Mouse (Mus musculus) forebrain, embryonic 10.5 days (tissue): ENCODE data around the gene Acbd4. TPM values are rescaled to one million over a fixed set of nuclear protein-coding genes. Genes with fewer than 3 reads are reported as not detected.
A peak's percentile ranks its signal among the peaks of the same experiment; 100 is the strongest.

Experiments
- DNase-seq: peaks from one replicate; pipeline ENCODE4 v3.0.0-alpha.2; 2017; ENCODE audit warnings: low spot score; ENCODE audit errors: extremely low spot score
- H3K27ac ChIP-seq: fragments of 300-500 bp; sonication (generic); 2 replicates; pipeline ENCODE4 v1.5.1; 2016; ENCODE audit warnings: mild to moderate bottlenecking
- H3K27me3 ChIP-seq: fragments of 300-500 bp; sonication (generic); 2 replicates; pipeline ENCODE4 v1.6.1; 2016; ENCODE audit warnings: mild to moderate bottlenecking; ENCODE audit not compliant: poor library complexity, severe bottlenecking
- H3K36me3 ChIP-seq: fragments of 300-500 bp; sonication (generic); replicated peaks from 2 replicates; pipeline ENCODE4 v1.6.1; 2016; ENCODE audit warnings: mild to moderate bottlenecking, moderate library complexity
- H3K4me1 ChIP-seq: fragments of 300-500 bp; sonication (generic); 2 replicates; pipeline ENCODE4 v1.6.1; 2016
- H3K4me3 ChIP-seq: fragments of 300-500 bp; sonication (generic); 2 replicates; pipeline ENCODE4 v1.5.1; 2016; ENCODE audit warnings: mild to moderate bottlenecking, moderate library complexity
- H3K9me3 ChIP-seq: fragments of 300-500 bp; sonication (generic); 2 replicates; pipeline ENCODE4 v1.6.1; 2016; ENCODE audit warnings: mild to moderate bottlenecking, moderate library complexity
- WGBS: fragments of 180-500 bp; shearing (Covaris S2); methylation state at CpG from one replicate; pipeline ENCODE4 v1.1.7; 2016; 5-methylcytosine and 5-hydroxymethylcytosine counted together
- polyA plus RNA-seq: library from polyadenylated mRNA; unstranded; fragments of >200 nt; fragmentation: Nextera tagmentation; extraction: Ambion mirVana; gene quantifications from 2 replicates; pipeline ENCODE4 v1.2.1, GENCODE M21; 2016

Acbd4 gene
- polyA plus RNA-seq, 1 experiment from 2014 or later, result 7.5 TPM

DNA sequence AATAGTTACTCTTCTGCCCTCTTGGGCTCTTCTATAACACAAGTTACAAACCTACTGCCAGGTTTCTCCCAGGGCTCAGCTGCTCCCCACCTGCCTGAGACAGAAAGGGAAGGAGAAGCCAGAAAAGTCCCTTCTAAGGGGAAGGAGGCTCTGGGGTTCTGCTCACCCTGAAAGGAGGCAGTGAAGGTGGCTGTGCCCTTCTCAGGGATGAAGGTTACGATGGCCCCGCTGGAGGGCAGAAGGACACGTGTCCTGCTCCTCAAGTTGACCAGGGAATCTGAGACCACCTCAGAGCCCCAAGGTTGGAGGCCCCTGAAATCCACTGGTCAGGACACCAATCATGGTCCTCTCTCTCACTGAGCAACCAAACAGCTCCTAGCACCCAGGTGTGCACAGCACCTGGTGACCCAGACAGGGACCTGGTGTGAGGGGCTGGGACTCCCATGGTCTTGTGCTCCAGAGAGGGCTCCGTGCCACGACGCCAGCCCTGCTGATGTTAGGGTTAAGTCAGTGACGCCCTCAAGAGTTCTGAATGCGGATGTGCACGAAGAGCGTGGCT lies 31.1 kb upstream of the Acbd4 start:
- Histone ChIP-seq H3K4me1 (peaks cover 10% of the 10 kb centered on the region), H3K36me3 (peaks cover 61% of the 10 kb centered on the region), H3K27me3 (no peaks in the 10 kb centered on the region; the same call in 1 of the 2 replicates), H3K27ac (no peak overlapping the region), H3K9me3 (no peaks in the 10 kb centered on the region), H3K4me3 (no peak overlapping the region)
- no peak for DNase-seq
- WGBS, result 93% methylated on average over 10 of the region's 10 CpGs

DNA sequence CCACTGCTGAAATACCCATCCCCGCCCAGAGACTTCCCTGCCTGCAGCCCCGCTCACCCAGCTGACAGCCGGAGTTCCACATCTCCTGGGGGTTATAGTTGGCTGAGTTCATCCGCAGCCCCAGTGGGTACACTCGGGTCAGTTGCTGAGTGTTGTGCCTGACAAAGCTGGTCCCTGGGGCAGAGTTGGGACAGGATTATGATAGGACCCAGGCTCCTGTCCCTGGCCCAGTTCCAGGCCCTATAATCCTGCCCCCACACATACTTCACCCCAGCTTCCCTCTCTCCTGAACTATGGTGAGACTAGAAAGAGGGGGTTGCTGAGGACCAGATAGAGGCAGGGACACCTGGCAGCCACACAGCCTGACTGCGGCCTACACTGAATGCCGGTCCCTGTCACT lies 27.8 kb upstream of the Acbd4 start:
- Histone ChIP-seq H3K27me3 (peaks cover 10% of the 10 kb centered on the region), H3K4me3 (no peak overlapping the region), H3K9me3 (no peaks in the 10 kb centered on the region), H3K4me1 (peaks cover 10% of the 10 kb centered on the region), H3K27ac (no peak overlapping the region), H3K36me3 (peaks cover 29% of the 10 kb centered on the region)
- 89% methylated on average over 7 of the region's 7 CpGs for WGBS
- no peak for DNase-seq

DNA sequence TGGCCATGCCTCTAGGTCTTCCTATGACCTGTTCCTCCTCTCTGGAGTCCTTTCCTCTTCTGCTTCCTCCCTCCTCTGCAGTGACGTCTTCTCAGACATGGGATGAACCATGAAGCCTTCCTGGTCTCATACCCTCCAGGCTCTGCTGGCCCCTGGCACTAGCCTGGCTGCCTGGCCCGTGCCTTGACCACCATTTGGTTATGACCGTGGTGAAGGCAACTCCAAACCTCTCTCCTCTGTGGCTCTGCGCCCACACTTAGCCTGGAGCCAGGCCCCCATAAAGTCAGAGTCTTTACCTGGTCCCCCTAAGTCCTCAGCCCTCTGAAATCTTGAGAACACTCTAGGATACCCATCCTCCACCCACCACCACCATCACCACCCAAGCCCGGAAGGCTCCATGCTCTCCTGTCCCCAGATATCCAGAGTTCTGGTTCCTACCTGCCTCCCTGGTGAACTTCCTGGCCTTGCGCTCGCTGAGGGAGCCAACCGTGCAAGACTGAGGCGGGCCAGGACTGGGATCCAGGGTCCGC lies 27.3 kb upstream of the Acbd4 start:
- 53% methylated on average over 10 of the region's 10 CpGs for WGBS
- H3K36me3 ChIP-seq, result peaks cover 24% of the 10 kb centered on the region
- H3K27ac ChIP-seq, result peak overlapping the region; percentile 61; the same call in 1 of the 2 replicates
- H3K27me3 ChIP-seq, result peaks cover 15% of the 10 kb centered on the region
- H3K4me1 ChIP-seq, result peaks cover 10% of the 10 kb centered on the region
- H3K4me3 ChIP-seq, result 0 out of 2 replicates have a peak overlapping the region, but pooled peaks have one; percentile 11
- no peaks in the 10 kb centered on the region for H3K9me3 ChIP-seq
- no peak for DNase-seq

DNA sequence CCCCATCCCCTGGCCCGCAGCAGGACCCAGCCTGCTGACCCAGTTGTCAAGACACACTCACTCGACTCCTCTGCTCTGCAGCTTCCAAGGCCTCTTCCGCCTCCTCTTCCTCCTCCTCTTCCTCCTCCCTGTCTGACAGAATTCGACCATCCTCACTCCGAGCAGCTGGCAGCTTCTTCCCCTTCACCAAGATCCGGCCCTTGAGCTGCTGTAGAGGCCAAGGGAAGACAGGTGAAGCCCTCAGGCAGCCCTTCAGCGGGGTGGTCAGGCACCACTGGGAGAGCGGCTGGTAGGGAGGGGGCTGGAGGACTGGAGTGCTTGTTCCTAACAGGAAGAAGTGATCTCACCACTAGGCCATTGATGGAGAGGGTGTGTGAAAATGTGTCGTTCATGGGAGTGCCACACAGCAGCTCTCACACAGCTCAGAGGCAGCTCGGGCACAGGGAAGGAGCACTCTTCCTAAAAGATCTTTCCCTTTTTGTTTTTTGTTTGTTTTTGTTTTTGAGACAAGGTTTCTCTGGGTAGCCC lies 26.6 kb upstream of the Acbd4 start:
- Histone ChIP-seq H3K27ac (peak overlapping the region; percentile 61; the same call in 1 of the 2 replicates), H3K9me3 (no peaks in the 10 kb centered on the region), H3K4me1 (peaks cover 11% of the 10 kb centered on the region), H3K4me3 (0 out of 2 replicates have a peak overlapping the region, but pooled peaks have one; percentile 11), H3K27me3 (peaks cover 22% of the 10 kb centered on the region), H3K36me3 (peaks cover 17% of the 10 kb centered on the region)
- WGBS, result 16% methylated on average over 10 of the region's 10 CpGs
- DNase-seq, result no peak

DNA sequence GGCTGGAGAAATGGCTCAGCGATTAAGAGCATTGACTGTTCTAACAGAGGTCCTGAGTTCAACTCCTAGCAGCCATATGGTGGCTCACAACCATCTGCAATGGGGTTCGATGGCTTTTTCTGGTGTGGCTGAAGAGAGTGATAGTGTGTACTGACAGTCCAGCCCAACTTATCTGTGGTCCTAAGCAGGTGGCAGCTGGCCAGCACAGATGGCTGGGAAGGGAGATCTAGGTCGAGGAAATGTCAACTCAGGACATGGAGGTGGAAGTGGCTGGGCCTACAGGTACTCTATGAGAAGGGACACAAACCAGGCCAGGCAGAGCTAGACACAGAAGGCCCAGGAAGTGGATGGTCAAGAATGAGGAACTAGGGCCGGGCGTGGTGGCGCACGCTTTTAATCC lies 25.5 kb upstream of the Acbd4 start:
- peaks cover 5% of the 10 kb centered on the region for H3K36me3 ChIP-seq
- peaks cover 23% of the 10 kb centered on the region for H3K4me1 ChIP-seq
- H3K9me3 ChIP-seq, result no peaks in the 10 kb centered on the region
- H3K27ac ChIP-seq, result no peak overlapping the region
- DNase-seq, result no peak
- WGBS, result 92% methylated on average over 7 of the region's 7 CpGs
- peaks cover 34% of the 10 kb centered on the region for H3K27me3 ChIP-seq
- no peak overlapping the region for H3K4me3 ChIP-seq

DNA sequence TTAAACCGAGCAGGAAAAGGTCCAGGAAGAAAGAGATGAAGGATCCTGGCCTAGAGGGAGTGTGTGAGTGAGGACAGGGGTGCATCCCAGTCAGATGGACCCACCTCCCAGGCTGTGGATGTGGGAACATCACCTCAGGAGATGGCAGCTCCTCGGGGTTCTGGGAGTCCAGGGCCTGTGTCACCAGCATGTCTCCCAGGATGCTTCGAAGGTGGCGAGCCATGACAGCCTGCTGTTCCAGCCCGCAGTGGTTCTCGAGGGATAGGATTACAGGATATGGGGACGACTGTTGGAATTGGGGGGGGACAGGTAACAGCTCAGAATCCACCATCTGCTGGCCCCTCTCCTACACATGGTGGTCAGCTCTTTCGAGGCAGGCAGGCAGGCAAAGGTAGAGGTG lies 24.9 kb upstream of the Acbd4 start:
- Histone ChIP-seq H3K27ac (no peak overlapping the region), H3K27me3 (peaks cover 39% of the 10 kb centered on the region), H3K4me1 (peaks cover 23% of the 10 kb centered on the region), H3K9me3 (no peaks in the 10 kb centered on the region), H3K36me3 (no peaks in the 10 kb centered on the region), H3K4me3 (no peak overlapping the region)
- WGBS, result 88% methylated on average over 8 of the region's 8 CpGs
- DNase-seq, result no peak

DNA sequence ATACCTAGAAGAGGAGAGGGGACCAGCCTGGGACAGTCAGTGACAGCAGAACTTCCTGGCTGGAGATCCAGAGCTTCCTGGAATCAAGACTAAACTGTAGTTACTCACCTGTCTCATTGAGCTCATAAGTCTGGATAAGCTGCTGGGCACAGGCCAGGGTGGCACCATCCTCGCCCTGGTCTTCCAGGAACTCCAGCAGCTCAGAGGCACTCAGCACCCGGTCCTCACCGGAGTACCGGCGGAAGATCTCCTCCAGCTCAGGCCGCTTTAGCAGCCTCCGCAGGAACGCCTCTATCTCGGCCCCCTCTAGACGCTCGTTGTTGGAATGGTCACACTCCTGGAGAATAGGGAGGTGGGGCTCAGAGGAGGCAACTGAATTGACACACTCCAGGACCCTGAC lies 23.4 kb upstream of the Acbd4 start:
- Histone ChIP-seq H3K36me3 (no peaks in the 10 kb centered on the region), H3K9me3 (no peaks in the 10 kb centered on the region), H3K4me3 (no peak overlapping the region), H3K27me3 (peaks cover 55% of the 10 kb centered on the region), H3K27ac (no peak overlapping the region), H3K4me1 (peaks cover 23% of the 10 kb centered on the region)
- DNase-seq, result no peak
- WGBS, result 83% methylated on average over 11 of the region's 11 CpGs

DNA sequence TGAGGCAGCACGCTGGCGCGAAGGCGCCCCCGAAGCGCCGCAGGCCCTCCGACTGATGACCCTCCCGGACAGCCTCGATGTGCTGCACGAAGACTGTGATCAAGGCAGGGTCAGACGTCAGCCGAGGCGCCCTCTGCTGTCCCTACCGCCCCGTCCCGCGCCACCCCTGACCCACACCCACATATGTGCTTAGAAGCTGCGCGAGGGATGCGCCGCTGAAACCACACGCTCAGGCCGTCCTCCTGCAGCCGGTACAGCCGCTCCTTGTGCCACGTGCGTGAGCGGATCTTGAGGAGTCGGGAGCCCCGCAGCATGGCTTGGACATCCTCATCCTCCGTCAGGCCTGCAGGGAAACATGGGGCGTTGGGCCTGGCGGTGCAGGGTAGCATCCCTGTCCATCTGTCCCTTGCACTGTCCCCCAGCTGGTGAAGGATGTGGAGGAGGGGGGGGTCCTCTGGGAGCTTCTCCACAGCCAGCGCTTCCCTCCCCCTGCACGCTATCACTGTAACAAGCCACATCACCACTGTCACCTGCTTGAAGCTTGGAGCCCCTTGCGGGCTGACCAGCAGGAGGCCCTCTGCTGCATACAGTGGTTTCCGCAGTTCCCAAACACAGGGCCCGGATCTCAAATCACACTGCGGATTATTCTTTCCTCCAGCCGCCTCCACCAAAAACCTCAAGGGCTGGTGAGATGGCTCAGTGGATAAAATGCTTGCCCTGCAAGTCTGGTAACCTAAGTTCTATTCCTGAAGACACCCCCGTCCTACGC lies 21.0 kb upstream of the Acbd4 start:
- Histone ChIP-seq H3K9me3 (no peaks in the 10 kb centered on the region), H3K27ac (peak overlapping the region; percentile 69), H3K27me3 (peaks cover 59% of the 10 kb centered on the region)

DNA sequence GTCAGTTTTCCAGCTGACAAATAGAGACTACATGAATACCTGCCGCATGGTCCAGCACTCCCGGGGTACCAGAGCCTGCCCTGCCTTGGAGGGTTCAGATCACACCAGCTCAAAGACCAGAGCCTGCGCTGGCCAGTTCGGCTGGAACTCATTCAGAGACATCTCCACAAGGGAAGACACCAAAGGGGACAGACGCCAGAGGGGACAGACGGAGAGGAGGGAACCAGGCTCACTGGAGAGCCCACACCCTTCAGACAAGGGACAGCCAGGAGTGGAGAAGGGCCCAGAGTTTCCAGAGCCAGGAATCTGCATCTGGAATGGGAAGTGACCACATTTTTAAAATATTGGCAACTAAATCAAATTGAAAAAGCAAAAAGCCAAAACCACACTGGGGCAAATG lies 19.9 kb upstream of the Acbd4 start:
- Histone ChIP-seq H3K4me3 (no peak overlapping the region), H3K36me3 (no peaks in the 10 kb centered on the region), H3K9me3 (no peaks in the 10 kb centered on the region), H3K27me3 (peaks cover 59% of the 10 kb centered on the region), H3K27ac (no peak overlapping the region), H3K4me1 (peaks cover 12% of the 10 kb centered on the region)
- 59% methylated on average over 6 of the region's 6 CpGs for WGBS
- DNase-seq, result no peak

More for the DNA sequence above, 21.0 kb upstream of the Acbd4 start:
- 2% methylated on average over 43 of the region's 43 CpGs for WGBS
- Histone ChIP-seq H3K36me3 (no peaks in the 10 kb centered on the region), H3K4me1 (peaks cover 12% of the 10 kb centered on the region), H3K4me3 (peak overlapping the region; percentile 48)
- peak; percentile 44 for DNase-seq

DNA sequence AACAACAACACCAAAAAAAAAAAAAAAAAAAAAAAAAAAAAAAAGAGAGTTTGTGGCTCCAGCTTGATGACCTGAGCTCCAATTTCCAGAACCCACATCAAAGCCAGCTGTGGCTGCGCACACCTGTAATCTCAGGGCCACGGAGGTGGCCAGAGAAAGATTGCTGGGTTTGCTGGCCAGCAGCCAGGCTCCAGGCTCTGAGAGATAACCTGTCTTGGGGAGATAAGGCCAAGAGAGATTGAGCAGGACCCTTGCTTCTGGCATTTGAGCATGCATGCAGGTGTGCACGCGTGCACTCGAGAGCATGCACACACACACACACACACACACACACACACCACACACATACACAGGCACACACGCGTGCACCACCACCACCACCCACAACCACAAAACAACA lies 8.2 kb upstream of the Acbd4 start:
- no peaks in the 10 kb centered on the region for H3K36me3 ChIP-seq
- H3K27ac ChIP-seq, result no peak overlapping the region
- no peaks in the 10 kb centered on the region for H3K9me3 ChIP-seq
- 95% methylated on average over 7 of the region's 7 CpGs for WGBS
- no peak for DNase-seq
- H3K4me1 ChIP-seq, result peaks cover 31% of the 10 kb centered on the region
- H3K4me3 ChIP-seq, result no peak overlapping the region
- H3K27me3 ChIP-seq, result peaks cover 34% of the 10 kb centered on the region

DNA sequence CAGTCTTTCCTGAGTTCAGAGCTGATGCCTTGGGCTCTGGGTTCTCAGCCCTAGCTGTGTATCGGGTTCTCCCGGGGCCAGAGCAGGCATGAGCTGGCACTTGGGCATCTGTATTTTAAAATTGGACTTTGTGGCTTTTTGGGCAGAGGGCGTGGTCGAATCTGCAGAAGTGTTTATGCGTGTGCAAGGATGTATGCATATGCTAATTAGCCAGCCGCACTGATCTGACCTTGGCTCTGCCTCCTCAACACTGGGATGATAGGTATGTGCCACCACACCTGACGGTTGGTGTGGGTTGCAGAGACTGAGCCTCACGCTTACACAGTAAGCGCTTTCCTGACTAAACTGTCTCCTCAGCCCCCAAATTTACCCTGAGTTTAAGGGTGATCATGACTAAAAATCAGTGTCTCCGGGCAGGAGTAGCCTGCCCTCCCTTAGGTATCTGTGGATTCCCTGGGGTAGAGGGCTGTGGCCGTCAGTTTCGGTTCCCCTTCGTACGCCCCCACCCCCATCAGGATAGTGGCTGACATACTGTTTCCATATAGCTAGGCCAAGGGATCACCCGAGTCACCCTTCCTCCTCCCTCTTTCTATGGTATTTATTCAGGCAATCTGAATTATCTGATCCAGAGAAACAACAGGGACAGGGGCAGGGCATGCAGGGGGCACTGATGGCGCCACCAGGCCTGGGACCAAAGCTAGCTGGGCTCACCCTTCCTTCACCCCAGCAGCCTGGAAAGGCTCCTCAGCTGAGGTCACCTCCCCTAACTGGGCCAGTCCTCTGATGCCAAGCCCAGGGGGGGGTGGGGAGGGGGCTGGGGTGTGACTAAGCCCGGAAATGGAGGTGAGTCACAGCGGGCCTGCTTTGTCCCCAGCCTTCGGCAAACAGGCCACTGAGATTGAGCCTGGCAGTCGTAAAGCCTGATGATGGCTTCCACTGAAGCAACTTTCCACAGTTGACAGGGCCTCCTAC lies 7.3 kb upstream of the Acbd4 start:
- no peaks in the 10 kb centered on the region for H3K9me3 ChIP-seq
- H3K4me3 ChIP-seq, result no peak overlapping the region
- H3K4me1 ChIP-seq, result peaks cover 39% of the 10 kb centered on the region
- WGBS, result 70% methylated on average over 20 of the region's 20 CpGs
- peak overlapping the region; percentile 51; the same call in 1 of the 2 replicates for H3K27ac ChIP-seq
- H3K36me3 ChIP-seq, result no peaks in the 10 kb centered on the region
- H3K27me3 ChIP-seq, result peaks cover 42% of the 10 kb centered on the region
- no peak for DNase-seq

DNA sequence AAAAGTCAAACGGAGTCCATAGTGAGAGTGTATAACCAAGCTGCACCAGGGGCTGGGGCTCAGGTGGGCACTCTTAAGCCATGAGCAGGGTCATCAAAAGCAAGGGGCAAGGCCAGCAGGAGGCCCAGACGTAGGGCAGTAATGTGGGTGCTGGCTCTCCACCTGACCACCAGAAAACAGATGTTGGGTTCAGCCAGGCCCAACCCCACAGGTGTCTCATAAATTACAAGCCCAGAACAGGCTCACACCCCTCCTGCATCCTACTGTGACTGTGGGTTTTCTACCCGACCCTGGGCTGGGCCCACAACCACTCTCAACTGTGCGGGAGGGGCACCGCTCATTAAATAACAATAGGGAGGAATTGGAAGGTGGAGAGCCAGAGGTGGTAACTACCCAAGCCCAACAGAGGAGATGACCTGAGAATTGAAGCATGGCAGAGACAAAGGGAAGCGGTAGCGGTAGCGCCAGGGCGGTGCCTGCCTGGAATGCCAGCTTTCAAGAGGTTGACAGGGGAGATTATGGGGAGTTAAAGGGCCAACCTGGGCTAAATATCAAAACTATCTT lies 6.3 kb upstream of the Acbd4 start:
- peaks cover 45% of the 10 kb centered on the region for H3K4me1 ChIP-seq
- no peak for DNase-seq

More for the DNA sequence above, 6.3 kb upstream of the Acbd4 start:
- Histone ChIP-seq H3K27me3 (peaks cover 53% of the 10 kb centered on the region), H3K27ac (no peak overlapping the region), H3K9me3 (no peaks in the 10 kb centered on the region), H3K36me3 (no peaks in the 10 kb centered on the region), H3K4me3 (no peak overlapping the region)
- WGBS, result 60% methylated on average over 9 of the region's 9 CpGs
